Mouse (Mus musculus): ENCODE measurements at regions not wholly inside any gene's neighbourhood (a gene's known extent, or its start where the extent isn't known, plus 50 kb on each side); places are given as distances from the start of the nearest gene placed in this dataset.
A peak's percentile ranks its signal among the peaks of the same experiment; 100 is the strongest.

- H3K36me3 ChIP-seq = no peaks in the 10 kb centered on the region
- H3K4me3 ChIP-seq (replicated peaks) = no peak overlapping the region
- H3K9ac ChIP-seq (replicated peaks) = no peak overlapping the region
- WGBS = 83% methylated on average over 3 of the region's 3 CpGs
- no peaks in the 10 kb centered on the region for H3K27me3 ChIP-seq
- no peaks in the 10 kb centered on the region for H3K4me1 ChIP-seq (replicated peaks)
- H3K4me2 ChIP-seq (replicated peaks) = no peak overlapping the region
- no peaks in the 10 kb centered on the region for H3K9me3 ChIP-seq
- H3K27ac ChIP-seq = no peak overlapping the region
- ATAC-seq = no peak
Measured at GRCm38 (mm10) chr13:56021716-56022115, 114.4 kb downstream of the H2afy start.

- H3K9me3 ChIP-seq = no peaks in the 10 kb centered on the region
- H3K36me3 ChIP-seq = no peaks in the 10 kb centered on the region
- ATAC-seq = no peak
- peaks cover 17% of the 10 kb centered on the region for H3K4me1 ChIP-seq (replicated peaks)
- no peak overlapping the region for H3K4me2 ChIP-seq (replicated peaks)
- H3K9ac ChIP-seq (replicated peaks) = no peak overlapping the region
- no peaks in the 10 kb centered on the region for H3K27me3 ChIP-seq
- H3K4me3 ChIP-seq (replicated peaks) = no peak overlapping the region
- no peak overlapping the region for H3K27ac ChIP-seq
Measured at GRCm38 (mm10) chr13:56014006-56014405, 122.2 kb downstream of the H2afy start.

GRCm38 (mm10) chr13:56010416-56010815, 125.7 kb downstream of the H2afy start:
- Histone ChIP-seq H3K27me3 (no peaks in the 10 kb centered on the region; the same call in 1 of the 2 replicates), H3K4me3 (replicated peaks) (no peak overlapping the region), H3K4me1 (replicated peaks) (peaks cover 17% of the 10 kb centered on the region), H3K27ac (peak overlapping the region; percentile 65), H3K36me3 (no peaks in the 10 kb centered on the region), H3K4me2 (replicated peaks) (no peak overlapping the region), H3K9ac (replicated peaks) (no peak overlapping the region), H3K9me3 (no peaks in the 10 kb centered on the region)
- 42% methylated on average over 6 of the region's 6 CpGs for WGBS
- peak; percentile 53; the same call in 1 of the 2 replicates for ATAC-seq

GRCm38 (mm10) chr13:56006827-56007226, 129.3 kb downstream of the H2afy start:
- H3K9ac ChIP-seq (replicated peaks) = no peak overlapping the region
- H3K4me1 ChIP-seq (replicated peaks) = peaks cover 17% of the 10 kb centered on the region
- 87% methylated on average over 2 of the region's 2 CpGs for WGBS
- H3K36me3 ChIP-seq = no peaks in the 10 kb centered on the region
- no peaks in the 10 kb centered on the region; the same call in 1 of the 2 replicates for H3K27me3 ChIP-seq
- H3K4me2 ChIP-seq (replicated peaks) = no peak overlapping the region
- no peaks in the 10 kb centered on the region for H3K9me3 ChIP-seq
- no peak overlapping the region for H3K27ac ChIP-seq
- no peak overlapping the region for H3K4me3 ChIP-seq (replicated peaks)
- no peak for ATAC-seq

- Histone ChIP-seq H3K27me3 (no peaks in the 10 kb centered on the region; the same call in 1 of the 2 replicates), H3K4me3 (replicated peaks) (no peak overlapping the region), H3K9me3 (no peaks in the 10 kb centered on the region), H3K9ac (replicated peaks) (no peak overlapping the region), H3K36me3 (no peaks in the 10 kb centered on the region), H3K4me2 (replicated peaks) (no peak overlapping the region), H3K27ac (no peak overlapping the region), H3K4me1 (replicated peaks) (peaks cover 10% of the 10 kb centered on the region)
- no peak for ATAC-seq
- 90% methylated on average over 3 of the region's 3 CpGs for WGBS
Measured at GRCm38 (mm10) chr13:56005746-56006145, 130.4 kb downstream of the H2afy start.

- no peaks in the 10 kb centered on the region for H3K4me1 ChIP-seq (replicated peaks)
- H3K4me3 ChIP-seq (replicated peaks) = no peak overlapping the region
- H3K9me3 ChIP-seq = no peaks in the 10 kb centered on the region
- ATAC-seq = no peak
- H3K4me2 ChIP-seq (replicated peaks) = no peak overlapping the region
- H3K36me3 ChIP-seq = no peaks in the 10 kb centered on the region
- no peak overlapping the region for H3K9ac ChIP-seq (replicated peaks)
- 87% methylated on average over 18 of the region's 18 CpGs for WGBS
- H3K27me3 ChIP-seq = no peaks in the 10 kb centered on the region; the same call in 1 of the 2 replicates
- H3K27ac ChIP-seq = no peak overlapping the region
Measured at GRCm38 (mm10) chr13:56003724-56004393, 132.3 kb downstream of the H2afy start.

GRCm38 (mm10) chr13:55995255-55995654, 140.9 kb downstream of the H2afy start:
- ATAC-seq = no peak
- WGBS = 78% methylated on average over 4 of the region's 4 CpGs
- Histone ChIP-seq H3K9ac (replicated peaks) (no peak overlapping the region), H3K4me3 (replicated peaks) (no peak overlapping the region), H3K27ac (no peak overlapping the region), H3K4me1 (replicated peaks) (no peaks in the 10 kb centered on the region), H3K27me3 (0 out of 2 replicates have a peak, but pooled peaks cover 3% of the 10 kb centered on the region), H3K4me2 (replicated peaks) (no peak overlapping the region), H3K9me3 (no peaks in the 10 kb centered on the region), H3K36me3 (no peaks in the 10 kb centered on the region)

GRCm38 (mm10) chr13:55994460-55994859, 141.7 kb downstream of the H2afy start:
- Histone ChIP-seq H3K36me3 (no peaks in the 10 kb centered on the region), H3K4me2 (replicated peaks) (no peak overlapping the region), H3K27me3 (0 out of 2 replicates have a peak, but pooled peaks cover 3% of the 10 kb centered on the region), H3K27ac (no peak overlapping the region), H3K9ac (replicated peaks) (no peak overlapping the region), H3K9me3 (no peaks in the 10 kb centered on the region), H3K4me1 (replicated peaks) (no peaks in the 10 kb centered on the region; the same call in 1 of the 2 replicates), H3K4me3 (replicated peaks) (no peak overlapping the region)
- WGBS = 87% methylated on average over 2 of the region's 2 CpGs
- ATAC-seq = no peak

GRCm38 (mm10) chr13:55992699-55993098, 143.5 kb downstream of the H2afy start:
- H3K9me3 ChIP-seq = no peaks in the 10 kb centered on the region
- H3K4me3 ChIP-seq (replicated peaks) = no peak overlapping the region
- no peaks in the 10 kb centered on the region for H3K36me3 ChIP-seq
- no peaks in the 10 kb centered on the region; the same call in 1 of the 2 replicates for H3K4me1 ChIP-seq (replicated peaks)
- 93% methylated on average over 9 of the region's 9 CpGs for WGBS
- H3K27ac ChIP-seq = no peak overlapping the region
- 0 out of 2 replicates have a peak, but pooled peaks cover 3% of the 10 kb centered on the region for H3K27me3 ChIP-seq
- H3K9ac ChIP-seq (replicated peaks) = no peak overlapping the region
- no peak overlapping the region for H3K4me2 ChIP-seq (replicated peaks)
- ATAC-seq = no peak

GRCm38 (mm10) chr13:55991216-55991615, 144.9 kb downstream of the H2afy start:
- no peaks in the 10 kb centered on the region for H3K9me3 ChIP-seq
- WGBS = 81% methylated on average over 14 of the region's 14 CpGs
- H3K4me2 ChIP-seq (replicated peaks) = no peak overlapping the region
- H3K36me3 ChIP-seq = no peaks in the 10 kb centered on the region
- H3K4me1 ChIP-seq (replicated peaks) = no peaks in the 10 kb centered on the region; the same call in 1 of the 2 replicates
- ATAC-seq = no peak
- H3K27me3 ChIP-seq = peaks cover 9% of the 10 kb centered on the region
- H3K4me3 ChIP-seq (replicated peaks) = no peak overlapping the region
- no peak overlapping the region for H3K27ac ChIP-seq
- H3K9ac ChIP-seq (replicated peaks) = no peak overlapping the region

GRCm38 (mm10) chr13:55990186-55990585, 146.0 kb downstream of the H2afy start:
- Histone ChIP-seq H3K9ac (replicated peaks) (no peak overlapping the region), H3K4me2 (replicated peaks) (no peak overlapping the region), H3K27me3 (peaks cover 11% of the 10 kb centered on the region), H3K4me1 (replicated peaks) (peaks cover 2% of the 10 kb centered on the region), H3K9me3 (no peaks in the 10 kb centered on the region), H3K36me3 (no peaks in the 10 kb centered on the region), H3K4me3 (replicated peaks) (no peak overlapping the region), H3K27ac (no peak overlapping the region)
- ATAC-seq = no peak
- WGBS = 90% methylated on average over 6 of the region's 6 CpGs

GRCm38 (mm10) chr13:55989401-55989800, 146.8 kb downstream of the H2afy start:
- ATAC-seq = no peak

GRCm38 (mm10) chr13:55985396-55985795, 149.4 kb upstream of the Pitx1 start:
- Histone ChIP-seq H3K36me3 (no peaks in the 10 kb centered on the region), H3K9ac (replicated peaks) (no peak overlapping the region), H3K4me1 (replicated peaks) (peaks cover 24% of the 10 kb centered on the region), H3K9me3 (no peaks in the 10 kb centered on the region), H3K27me3 (peaks cover 24% of the 10 kb centered on the region), H3K4me2 (replicated peaks) (peak overlapping the region; percentile 13; the same call in 1 of the 2 replicates), H3K27ac (no peak overlapping the region), H3K4me3 (replicated peaks) (no peak overlapping the region)
- WGBS = 4% methylated on average over 10 of the region's 10 CpGs
- no peak for ATAC-seq

More at GRCm38 (mm10) chr13:55989401-55989800, 146.8 kb downstream of the H2afy start:
- H3K36me3 ChIP-seq = no peaks in the 10 kb centered on the region
- H3K9me3 ChIP-seq = no peaks in the 10 kb centered on the region
- 60% methylated on average over 7 of the region's 7 CpGs for WGBS
- H3K4me1 ChIP-seq (replicated peaks) = peaks cover 8% of the 10 kb centered on the region
- no peak overlapping the region for H3K9ac ChIP-seq (replicated peaks)
- no peak overlapping the region for H3K4me3 ChIP-seq (replicated peaks)
- peaks cover 16% of the 10 kb centered on the region for H3K27me3 ChIP-seq
- H3K4me2 ChIP-seq (replicated peaks) = no peak overlapping the region
- no peak overlapping the region for H3K27ac ChIP-seq
